ENCODE assay signal across 28 mouse cellular contexts in the genomic region with DNA sequence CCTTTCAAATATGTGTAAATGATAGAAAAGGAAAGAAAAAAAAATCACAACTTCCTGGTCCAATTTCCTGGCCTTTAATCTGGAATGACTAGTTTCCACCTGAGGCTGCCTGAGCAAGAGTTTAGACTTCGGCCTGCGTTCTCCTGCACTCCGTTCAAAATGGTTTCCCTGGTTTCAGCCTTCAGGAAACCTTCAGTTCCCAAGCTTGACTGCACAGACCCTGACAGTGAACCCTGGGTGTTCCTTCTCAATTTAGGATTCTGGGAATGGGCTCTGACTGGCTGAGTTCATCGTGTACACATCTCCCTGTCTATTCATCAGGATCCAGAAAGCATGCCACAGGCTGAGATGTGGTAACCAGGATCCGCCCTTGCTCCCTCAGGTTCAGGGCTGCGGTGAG.
"Had no signal": no experiment of that assay in that cellular context is flagged by ENCODE, and none has a peak within 500 bp of the region (broad histone marks: within the 10 kb centered on the region; RNA-seq: fewer than 3 reads in every experiment).

No protein-coding gene starts in this region.

- H3K4me2 ChIP-seq: embryonic facial prominence, embryonic 12.5 days; embryonic facial prominence, embryonic 13.5 days; embryonic facial prominence, embryonic 15.5 days; forebrain, embryonic 12.5 days; forebrain, embryonic 13.5 days; forebrain, embryonic 15.5 days had no signal

- H3K9ac ChIP-seq: embryonic facial prominence, embryonic 12.5 days; embryonic facial prominence, embryonic 13.5 days; embryonic facial prominence, embryonic 15.5 days; forebrain, embryonic 12.5 days; forebrain, embryonic 13.5 days; forebrain, embryonic 15.5 days; forebrain, postnatal 0 days had no signal

- H3K4me3 ChIP-seq: embryonic facial prominence, embryonic 10.5 days; embryonic facial prominence, embryonic 12.5 days; embryonic facial prominence, embryonic 13.5 days; embryonic facial prominence, embryonic 15.5 days; erythroblast, embryonic 14.5 days; forebrain, embryonic 10.5 days; forebrain, embryonic 12.5 days; forebrain, embryonic 13.5 days; forebrain, embryonic 15.5 days; gastrocnemius, adult 2 months; heart, adult 2 months had no signal

- H3K9me3 ChIP-seq: embryonic facial prominence, embryonic 10.5 days; embryonic facial prominence, embryonic 12.5 days; embryonic facial prominence, embryonic 13.5 days; embryonic facial prominence, embryonic 15.5 days; forebrain, embryonic 10.5 days; forebrain, embryonic 12.5 days; forebrain, embryonic 13.5 days; forebrain, embryonic 15.5 days had no signal

- H3K36me3 ChIP-seq: embryonic facial prominence, embryonic 10.5 days; embryonic facial prominence, embryonic 12.5 days; embryonic facial prominence, embryonic 13.5 days; embryonic facial prominence, embryonic 15.5 days; forebrain, embryonic 10.5 days; forebrain, embryonic 12.5 days; forebrain, embryonic 15.5 days had no signal

- H3K27ac ChIP-seq: embryonic facial prominence, embryonic 10.5 days; embryonic facial prominence, embryonic 12.5 days; embryonic facial prominence, embryonic 13.5 days; embryonic facial prominence, embryonic 15.5 days; forebrain, embryonic 10.5 days; forebrain, embryonic 12.5 days; forebrain, embryonic 13.5 days; forebrain, embryonic 15.5 days; gastrocnemius, adult 2 months; heart, adult 2 months had no signal

- ATAC-seq: forebrain, embryonic 13.5 days; forebrain, embryonic 14.5 days; forebrain, embryonic 15.5 days; forebrain, embryonic 16.5 days; forebrain, postnatal 0 days had no signal

- DNase-seq: cerebellum, adult 8-10 months; cerebellum, adult 9-10 months; cerebellum, adult 9-11 months; cerebellum, postnatal 10 days; cerebellum, postnatal 14 days; cerebellum, postnatal 25 days; cerebellum, postnatal 36 days; embryo, embryonic 11 days; forebrain, postnatal 0 days; gastrocnemius, adult 2 months; gastrocnemius, postnatal 10 days; gastrocnemius, postnatal 14 days; gastrocnemius, postnatal 25 days; gastrocnemius, postnatal 36 days; heart, adult 11 months; heart, adult 18-20 months; heart, adult 2 months had no signal
